Mouse (Mus musculus) E14TG2a.4 (cell line): Measurements from ENCODE around the gene Abca4.

ENCODE experiments used
- CTCF ChIP-seq: conservative IDR thresholded peaks from 2 replicates; pipeline ENCODE4 v1.5.1; 2014; ENCODE audit warnings: low read length
- POU5F1 ChIP-seq: IDR thresholded peaks from 2 replicates; pipeline ENCODE4 v1.6.1; 2014; ENCODE audit warnings: low read length, borderline replicate concordance

DNA sequence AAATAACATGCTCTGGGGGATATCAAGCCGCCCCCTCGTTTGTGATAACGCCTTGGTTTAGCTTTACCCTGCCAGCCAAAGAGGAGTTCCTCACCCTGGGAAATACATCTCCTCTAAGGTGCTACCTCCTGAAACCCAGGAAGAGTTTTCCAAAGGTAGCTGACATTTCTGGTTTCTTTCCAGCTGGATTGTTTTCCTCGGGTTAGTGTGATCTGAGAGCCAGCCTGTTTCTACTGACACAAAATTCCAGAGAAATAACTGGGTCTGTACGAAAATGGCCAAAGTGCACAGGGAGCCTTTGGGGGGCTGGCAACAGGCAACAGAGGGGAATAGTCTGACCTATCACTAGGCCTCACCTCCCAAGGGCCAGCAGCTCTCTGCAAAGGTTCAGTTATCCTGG, 10.0 kb upstream of the Abca4 start:
- TF ChIP-seq CTCF (no peak), POU5F1 (no peak)
